14 mouse cellular contexts compared by ENCODE assay signal in genomic region chr7:127748235-127748560, GRCm38 (mm10). TPM values are rescaled to one million over a fixed set of nuclear protein-coding genes. Genes with fewer than 3 reads are reported as not detected.
DNase-seq lines count a peak whose midpoint lies in the region; ATAC-seq lines count a peak whose summit lies in the region.
"Had no signal": no experiment of that assay in that cellular context is flagged by ENCODE, and none has a peak within 500 bp of the region (broad histone marks: within the 10 kb centered on the region; RNA-seq: fewer than 3 reads in every experiment).

No protein-coding gene starts in this region.

- peak overlapping the region; percentile 98; the same call in 1 of the 2 replicates for H3K4me2 ChIP-seq in liver, embryonic 11.5 days
- H3K4me2 ChIP-seq in liver, embryonic 12.5 days = no peak overlapping the region
- peak overlapping the region; percentile 92 for H3K4me2 ChIP-seq in hindbrain, embryonic 13.5 days
- H3K4me2 ChIP-seq in midbrain, embryonic 15.5 days = peak overlapping the region; percentile 71; the same call in 1 of the 2 replicates

- H3K36me3 ChIP-seq in liver, embryonic 11.5 days (ENCODE audit: control insufficient read depth, insufficient read depth, low read length) = peaks cover 17% of the 10 kb centered on the region
- peaks cover 53% of the 10 kb centered on the region for H3K36me3 ChIP-seq in liver, embryonic 12.5 days
- H3K36me3 ChIP-seq in hindbrain, embryonic 13.5 days = peaks cover 52% of the 10 kb centered on the region
- peaks cover 40% of the 10 kb centered on the region for H3K36me3 ChIP-seq in midbrain, embryonic 15.5 days (replicated peaks)

- H3K4me1 ChIP-seq in liver, embryonic 11.5 days (replicated peaks; ENCODE audit: control insufficient read depth, insufficient read depth, low read length) = peaks cover 7% of the 10 kb centered on the region
- peaks cover 32% of the 10 kb centered on the region for H3K4me1 ChIP-seq in liver, embryonic 12.5 days
- peaks cover 37% of the 10 kb centered on the region for H3K4me1 ChIP-seq in hindbrain, embryonic 13.5 days (replicated peaks)
- H3K4me1 ChIP-seq in midbrain, embryonic 15.5 days = peaks cover 30% of the 10 kb centered on the region

- no peak for ATAC-seq in liver, embryonic 11.5 days (replicated peaks; ENCODE audit: low FRiP score)
- ATAC-seq in liver, embryonic 12.5 days = no peak
- ATAC-seq in hindbrain, embryonic 13.5 days (ENCODE audit: low FRiP score) = no peak
- ATAC-seq in midbrain, embryonic 15.5 days (replicated peaks) = no peak
- ATAC-seq: inflammation-experienced regulatory T-cells, adult 6 months had no signal

- WGBS in liver, embryonic 11.5 days = 91% methylated on average over 28 of the region's 28 CpGs
- WGBS in liver, embryonic 12.5 days (ENCODE audit: insufficient replicate concordance) = 93% methylated on average over 28 of the region's 28 CpGs
- whole genome bisulfite sequencing in hindbrain, embryonic 13.5 days = 95% methylated on average over 28 of the region's 28 CpGs
- WGBS in midbrain, embryonic 15.5 days = 94% methylated on average over 28 of the region's 28 CpGs

- H3K9ac ChIP-seq in liver, embryonic 11.5 days (ENCODE audit: low read depth, low read length) = no peak overlapping the region
- no peak overlapping the region for H3K9ac ChIP-seq in liver, embryonic 12.5 days
- H3K9ac ChIP-seq in hindbrain, embryonic 13.5 days = peak overlapping the region; percentile 98
- H3K9ac ChIP-seq in midbrain, embryonic 15.5 days = no peak overlapping the region

- peak; percentile 49 for DNase-seq in cerebellum, adult 11 months
- DNase-seq in cerebellum, postnatal 10 days = no peak
- DNase-seq in liver, embryonic 11.5 days (ENCODE audit: low spot score) = no peak
- DNase-seq in left cerebral cortex, adult 8-10 months (ENCODE audit: low spot score in 2 of 2) = no peak
- no peak for DNase-seq in gastrocnemius, adult 18-20 months (ENCODE audit: low spot score)
- DNase-seq: gastrocnemius, postnatal 14 days; lung, postnatal 14 days had no signal

- no peak overlapping the region for H3K27ac ChIP-seq in liver, embryonic 11.5 days (ENCODE audit: low read depth, low read length)
- H3K27ac ChIP-seq in liver, embryonic 12.5 days = no peak overlapping the region
- no peak overlapping the region for H3K27ac ChIP-seq in hindbrain, embryonic 13.5 days
- H3K27ac ChIP-seq in midbrain, embryonic 15.5 days = no peak overlapping the region

- no peaks in the 10 kb centered on the region for H3K27me3 ChIP-seq in liver, embryonic 11.5 days (replicated peaks; ENCODE audit: control insufficient read depth, insufficient read depth, low read length)
- no peaks in the 10 kb centered on the region for H3K27me3 ChIP-seq in liver, embryonic 12.5 days (replicated peaks)
- no peaks in the 10 kb centered on the region for H3K27me3 ChIP-seq in hindbrain, embryonic 13.5 days
- no peaks in the 10 kb centered on the region for H3K27me3 ChIP-seq in midbrain, embryonic 15.5 days (replicated peaks)

- peak overlapping the region; percentile 76; the same call in 1 of the 2 replicates for H3K4me3 ChIP-seq in liver, embryonic 11.5 days (ENCODE audit: low read depth, low read length)
- H3K4me3 ChIP-seq in liver, embryonic 12.5 days = no peak overlapping the region
- peak overlapping the region; percentile 98 for H3K4me3 ChIP-seq in hindbrain, embryonic 13.5 days
- peak overlapping the region; percentile 94 for H3K4me3 ChIP-seq in midbrain, embryonic 15.5 days

- H3K9me3 ChIP-seq in liver, embryonic 11.5 days (ENCODE audit: control insufficient read depth, low read length) = no peaks in the 10 kb centered on the region
- no peaks in the 10 kb centered on the region for H3K9me3 ChIP-seq in liver, embryonic 12.5 days (replicated peaks)
- H3K9me3 ChIP-seq in hindbrain, embryonic 13.5 days = no peaks in the 10 kb centered on the region
- no peaks in the 10 kb centered on the region for H3K9me3 ChIP-seq in midbrain, embryonic 15.5 days

RNA-seq across cellular contexts. Expression of gene Fbxl19, which starts 3.9 kb away (rescaled TPM):
- polyA plus RNA-seq in liver, embryonic 11.5 days (2014; fragmentation: Nextera tagmentation; extraction: Ambion mirVana) = 3.1 and 3.7 TPM in 2 replicates
- polyA plus RNA-seq in liver, embryonic 12.5 days (2016; fragmentation: Nextera tagmentation; extraction: Ambion mirVana) = 3.7 TPM in 2 replicates
- 9.0 and 9.3 TPM in 2 replicates for polyA plus RNA-seq in hindbrain, embryonic 13.5 days (2015; fragmentation: Nextera tagmentation; extraction: Ambion mirVana)
- 10.8 and 12.1 TPM in 2 replicates for polyA plus RNA-seq in midbrain, embryonic 15.5 days (2015; fragmentation: Nextera tagmentation; extraction: Ambion mirVana)
- 10 to 100 TPM; 59.3 to 68.5 (median 63.5) TPM for total RNA-seq in left cerebral cortex, adult 8-10 months (2022)
- total RNA-seq in gastrocnemius, adult 18-20 months (2021) = 1 to 10 TPM; 1.4 to 1.7 TPM

RNA-seq across cellular contexts. Expression of gene Ctf2, which starts 16.2 kb away (rescaled TPM):
- 0.25 and 0.40 TPM in 2 replicates for polyA plus RNA-seq in liver, embryonic 11.5 days (2014; fragmentation: Nextera tagmentation; extraction: Ambion mirVana)
- polyA plus RNA-seq in liver, embryonic 12.5 days (2016; fragmentation: Nextera tagmentation; extraction: Ambion mirVana) = 0.13 and 0.26 TPM in 2 replicates
- 0.18 TPM in 1 of 2 replicates, not detected in the other for polyA plus RNA-seq in hindbrain, embryonic 13.5 days (2015; fragmentation: Nextera tagmentation; extraction: Ambion mirVana)
- 0.12 and 0.15 TPM in 2 replicates for polyA plus RNA-seq in midbrain, embryonic 15.5 days (2015; fragmentation: Nextera tagmentation; extraction: Ambion mirVana)
- not detected for total RNA-seq in left cerebral cortex, adult 8-10 months (2022)
- total RNA-seq in gastrocnemius, adult 18-20 months (2021) = not detected
- total RNA-seq: adrenal gland, adult 18-20 months; gastrocnemius, postnatal 14 days; left cerebral cortex, adult 18-20 months had no signal
- polyA plus RNA-seq: inflammation-experienced regulatory T-cells, adult 6 months; small intestine, adult 2 months had no signal

RNA-seq across cellular contexts. Expression of gene Orai3, which starts 21.4 kb away (rescaled TPM):
- 22.0 and 23.7 TPM in 2 replicates for polyA plus RNA-seq in liver, embryonic 11.5 days (2014; fragmentation: Nextera tagmentation; extraction: Ambion mirVana)
- polyA plus RNA-seq in liver, embryonic 12.5 days (2016; fragmentation: Nextera tagmentation; extraction: Ambion mirVana) = 14.8 and 15.0 TPM in 2 replicates
- polyA plus RNA-seq in hindbrain, embryonic 13.5 days (2015; fragmentation: Nextera tagmentation; extraction: Ambion mirVana) = 8.0 and 9.1 TPM in 2 replicates
- 8.1 and 9.8 TPM in 2 replicates for polyA plus RNA-seq in midbrain, embryonic 15.5 days (2015; fragmentation: Nextera tagmentation; extraction: Ambion mirVana)
- total RNA-seq in left cerebral cortex, adult 8-10 months (2022) = 10 to 100 TPM; 18.0 to 22.2 (median 19.5) TPM
- 10 to 100 TPM; 11.4 TPM for total RNA-seq in gastrocnemius, adult 18-20 months (2021)

RNA-seq across cellular contexts. Expression of gene Setd1a, which starts 28.3 kb away (rescaled TPM):
- polyA plus RNA-seq in liver, embryonic 11.5 days (2014; fragmentation: Nextera tagmentation; extraction: Ambion mirVana) = 24.2 and 26.0 TPM in 2 replicates
- 13.1 and 13.7 TPM in 2 replicates for polyA plus RNA-seq in liver, embryonic 12.5 days (2016; fragmentation: Nextera tagmentation; extraction: Ambion mirVana)
- polyA plus RNA-seq in hindbrain, embryonic 13.5 days (2015; fragmentation: Nextera tagmentation; extraction: Ambion mirVana) = 17.8 and 20.9 TPM in 2 replicates
- polyA plus RNA-seq in midbrain, embryonic 15.5 days (2015; fragmentation: Nextera tagmentation; extraction: Ambion mirVana) = 21.5 and 21.6 TPM in 2 replicates
- 10 to 100 TPM; 44.7 to 48.4 (median 46.9) TPM for total RNA-seq in left cerebral cortex, adult 8-10 months (2022)
- 10 to 100 TPM; 16.2 to 17.6 TPM for total RNA-seq in gastrocnemius, adult 18-20 months (2021)

RNA-seq across cellular contexts. Expression of gene Ctf1, which starts 35.7 kb away (rescaled TPM):
- 5.5 and 5.8 TPM in 2 replicates for polyA plus RNA-seq in liver, embryonic 11.5 days (2014; fragmentation: Nextera tagmentation; extraction: Ambion mirVana)
- polyA plus RNA-seq in liver, embryonic 12.5 days (2016; fragmentation: Nextera tagmentation; extraction: Ambion mirVana) = 3.6 and 4.6 TPM in 2 replicates
- 2.8 and 3.3 TPM in 2 replicates for polyA plus RNA-seq in hindbrain, embryonic 13.5 days (2015; fragmentation: Nextera tagmentation; extraction: Ambion mirVana)
- polyA plus RNA-seq in midbrain, embryonic 15.5 days (2015; fragmentation: Nextera tagmentation; extraction: Ambion mirVana) = 3.7 and 3.8 TPM in 2 replicates
- 1 to 10 TPM; 3.1 to 6.9 (median 4.2) TPM for total RNA-seq in left cerebral cortex, adult 8-10 months (2022)
- 10 to 100 TPM; 17.3 to 17.5 TPM for total RNA-seq in gastrocnemius, adult 18-20 months (2021)
- polyA plus RNA-seq: inflammation-experienced regulatory T-cells, adult 6 months had no signal
